Mouse (Mus musculus): Measurements from ENCODE around the gene Glrx5.

DNA sequence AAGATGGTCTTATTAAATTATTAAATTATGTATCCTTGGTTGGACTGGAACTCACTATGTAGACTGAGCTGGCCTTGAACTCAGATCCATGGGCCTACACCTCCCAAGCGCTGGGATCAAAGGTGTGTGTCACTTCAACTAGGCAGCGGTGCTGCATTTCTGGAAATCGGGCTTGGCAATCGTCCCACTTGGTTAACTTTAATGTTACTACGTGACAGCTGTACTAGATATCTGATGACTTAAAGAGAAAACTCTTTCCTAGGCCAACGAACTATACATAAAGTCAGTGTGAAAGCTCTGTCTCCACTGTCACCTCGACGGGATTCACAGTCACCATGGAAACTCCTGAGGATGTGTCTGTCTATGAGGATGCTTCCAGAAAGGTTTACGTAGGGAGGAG is 2.6 kb upstream of the Glrx5 start:
- TF ChIP-seq CTCF (IDR thresholded peaks at IDR 0.05; ENCODE audit: low read depth, low read length) (no peak), POLR2A (IDR thresholded peaks at IDR 0.05; ENCODE audit: borderline replicate concordance, low read depth, low read length) (no peak)
